Mouse (Mus musculus) liver, embryonic 16.5 days (tissue): ENCODE results near the gene Nanos2. TPM values are rescaled to one million over a fixed set of nuclear protein-coding genes. Genes with fewer than 3 reads are reported as not detected.

ENCODE experiments used
- ATAC-seq: fragments of 200-750 bp; cut with Nextera tagmentation; 2 replicates; pipeline ENCODE4 v1.8.0; 2017; ENCODE audit warnings: low read depth, mild to moderate bottlenecking, moderate number of reproducible peaks, moderate library complexity
- H3K27ac ChIP-seq: fragments of 300-500 bp; sonication (generic); 2 replicates; pipeline ENCODE4 v1.5.1; 2014; ENCODE audit warnings: mild to moderate bottlenecking, low read length
- H3K27me3 ChIP-seq: fragments of 300-500 bp; sonication (generic); 2 replicates; pipeline ENCODE4 v1.6.1; 2014; ENCODE audit warnings: low read depth, low read length, mixed read lengths; ENCODE audit not compliant: control insufficient read depth, insufficient read depth
- H3K36me3 ChIP-seq: fragments of 300-500 bp; sonication (generic); 2 replicates; pipeline ENCODE4 v1.6.1; 2014; ENCODE audit warnings: mild to moderate bottlenecking; ENCODE audit not compliant: control insufficient read depth, insufficient read depth
- H3K4me1 ChIP-seq: fragments of 300-500 bp; sonication (generic); 2 replicates; pipeline ENCODE4 v1.6.1; 2014; ENCODE audit warnings: low read depth, low read length, mixed read lengths; ENCODE audit not compliant: control insufficient read depth
- H3K4me2 ChIP-seq: fragments of 300-500 bp; sonication (generic); 2 replicates; pipeline ENCODE4 v1.6.1; 2014; ENCODE audit warnings: low read depth, low read length, mixed read lengths
- H3K4me3 ChIP-seq: fragments of 300-500 bp; sonication (generic); 2 replicates; pipeline ENCODE4 v1.5.1; 2014; ENCODE audit warnings: low read depth, mild to moderate bottlenecking, low read length
- H3K9ac ChIP-seq: fragments of 300-500 bp; sonication (generic); 2 replicates; pipeline ENCODE4 v1.6.1; 2014; ENCODE audit warnings: low read depth, low read length
- H3K9me3 ChIP-seq: fragments of 300-500 bp; sonication (generic); replicated peaks from 2 replicates; pipeline ENCODE4 v1.6.1; 2016; ENCODE audit warnings: low read length; ENCODE audit not compliant: control insufficient read depth
- WGBS: fragments of 180-500 bp; shearing (Covaris S2); extraction: QIAGEN DNeasy Blood & Tissue Kit; methylation state at CpG from one replicate; pipeline ENCODE4 v1.1.7; 2014; ENCODE audit not compliant: insufficient replicate concordance; 5-methylcytosine and 5-hydroxymethylcytosine counted together
- polyA plus RNA-seq: library from polyadenylated mRNA; unstranded; fragments of >200 nt; fragmentation: Nextera tagmentation; extraction: Ambion mirVana; gene quantifications from 2 replicates; pipeline ENCODE4 v1.2.1, GENCODE M21; 2015

Nanos2 gene
- polyA plus RNA-seq, 1 experiment from 2014 or later = not detected

GRCm38 (mm10) chr7:18958384-18958766 is 28.8 kb upstream of the Nanos2 start:
- peak overlapping the region; percentile 20; the same call in 1 of the 2 replicates for H3K9ac ChIP-seq
- ATAC-seq = no peak
- no peaks in the 10 kb centered on the region for H3K9me3 ChIP-seq
- H3K27ac ChIP-seq = no peak overlapping the region
- H3K4me3 ChIP-seq = peak overlapping the region; percentile 57
- no peaks in the 10 kb centered on the region for H3K36me3 ChIP-seq
- H3K4me1 ChIP-seq = no peaks in the 10 kb centered on the region; the same call in none of the 2 replicates
- peak overlapping the region; percentile 67 for H3K4me2 ChIP-seq
- under 1% methylated on average over 18 of the region's 21 CpGs for WGBS
- H3K27me3 ChIP-seq = peaks cover 72% of the 10 kb centered on the region

GRCm38 (mm10) chr7:18959446-18959845 is 27.8 kb upstream of the Nanos2 start:
- H3K9ac ChIP-seq = no peak overlapping the region
- WGBS = 16% methylated on average over 8 of the region's 8 CpGs

GRCm38 (mm10) chr7:18962171-18962792 is 24.9 kb upstream of the Nanos2 start:
- WGBS = 1% methylated on average over 17 of the region's 17 CpGs
- Histone ChIP-seq H3K4me1 (no peaks in the 10 kb centered on the region; the same call in none of the 2 replicates), H3K36me3 (no peaks in the 10 kb centered on the region), H3K27me3 (peaks cover 84% of the 10 kb centered on the region), H3K4me2 (peak overlapping the region; percentile 30; the same call in 1 of the 2 replicates), H3K4me3 (no peak overlapping the region), H3K9ac (no peak overlapping the region), H3K27ac (no peak overlapping the region), H3K9me3 (no peaks in the 10 kb centered on the region)
- no peak for ATAC-seq

More at GRCm38 (mm10) chr7:18959446-18959845, 27.8 kb upstream of the Nanos2 start:
- H3K27me3 ChIP-seq = peaks cover 83% of the 10 kb centered on the region
- no peaks in the 10 kb centered on the region for H3K9me3 ChIP-seq
- H3K4me1 ChIP-seq = no peaks in the 10 kb centered on the region; the same call in none of the 2 replicates
- ATAC-seq = peak; percentile 12; the same call in 1 of the 2 replicates
- H3K36me3 ChIP-seq = no peaks in the 10 kb centered on the region
- H3K4me2 ChIP-seq = no peak overlapping the region
- H3K27ac ChIP-seq = no peak overlapping the region
- no peak overlapping the region for H3K4me3 ChIP-seq

- no peak for ATAC-seq
Observed at GRCm38 (mm10) chr7:18962795-18963194, 24.4 kb upstream of the Nanos2 start.

GRCm38 (mm10) chr7:18963294-18963843 is 23.8 kb upstream of the Nanos2 start:
- ATAC-seq = no peak
- 2% methylated on average over 19 of the region's 19 CpGs for WGBS
- H3K27ac ChIP-seq = no peak overlapping the region
- H3K27me3 ChIP-seq = peaks cover 73% of the 10 kb centered on the region
- no peaks in the 10 kb centered on the region for H3K36me3 ChIP-seq
- no peak overlapping the region for H3K9ac ChIP-seq
- no peaks in the 10 kb centered on the region for H3K9me3 ChIP-seq
- H3K4me1 ChIP-seq = no peaks in the 10 kb centered on the region; the same call in 1 of the 2 replicates
- H3K4me3 ChIP-seq = no peak overlapping the region
- H3K4me2 ChIP-seq = no peak overlapping the region

More at GRCm38 (mm10) chr7:18962795-18963194, 24.4 kb upstream of the Nanos2 start:
- Histone ChIP-seq H3K36me3 (no peaks in the 10 kb centered on the region), H3K27me3 (peaks cover 79% of the 10 kb centered on the region), H3K4me3 (no peak overlapping the region), H3K4me1 (no peaks in the 10 kb centered on the region; the same call in 1 of the 2 replicates), H3K9ac (no peak overlapping the region), H3K27ac (no peak overlapping the region), H3K4me2 (peak overlapping the region; percentile 30; the same call in 1 of the 2 replicates), H3K9me3 (no peaks in the 10 kb centered on the region)
- under 1% methylated on average over 20 of the region's 20 CpGs for WGBS

- Histone ChIP-seq H3K4me2 (no peak overlapping the region), H3K4me3 (no peak overlapping the region), H3K27me3 (peaks cover 54% of the 10 kb centered on the region), H3K36me3 (no peaks in the 10 kb centered on the region), H3K27ac (no peak overlapping the region), H3K9ac (no peak overlapping the region), H3K9me3 (no peaks in the 10 kb centered on the region), H3K4me1 (no peaks in the 10 kb centered on the region; the same call in 1 of the 2 replicates)
- ATAC-seq = no peak
- WGBS = 57% methylated on average over 5 of the region's 5 CpGs
Observed at GRCm38 (mm10) chr7:18965312-18965711, 21.9 kb upstream of the Nanos2 start.

- no peak overlapping the region for H3K9ac ChIP-seq
- WGBS = 11% methylated on average over 8 of the region's 8 CpGs
- ATAC-seq = no peak
Observed at GRCm38 (mm10) chr7:18967603-18968002, 19.6 kb upstream of the Nanos2 start.

GRCm38 (mm10) chr7:18970956-18971355 is 16.2 kb upstream of the Nanos2 start:
- no peak for ATAC-seq
- H3K9ac ChIP-seq = no peak overlapping the region
- WGBS = 72% methylated on average over 3 of the region's 3 CpGs

More at GRCm38 (mm10) chr7:18967603-18968002, 19.6 kb upstream of the Nanos2 start:
- Histone ChIP-seq H3K27ac (no peak overlapping the region), H3K4me2 (no peak overlapping the region), H3K36me3 (no peaks in the 10 kb centered on the region), H3K9me3 (no peaks in the 10 kb centered on the region), H3K4me1 (no peaks in the 10 kb centered on the region; the same call in 1 of the 2 replicates), H3K4me3 (no peak overlapping the region), H3K27me3 (peaks cover 31% of the 10 kb centered on the region)

GRCm38 (mm10) chr7:18978381-18978780 is 8.8 kb upstream of the Nanos2 start:
- no peaks in the 10 kb centered on the region for H3K9me3 ChIP-seq
- no peaks in the 10 kb centered on the region for H3K4me1 ChIP-seq
- no peaks in the 10 kb centered on the region for H3K36me3 ChIP-seq
- ATAC-seq = no peak
- no peak overlapping the region for H3K27ac ChIP-seq
- no peak overlapping the region for H3K4me2 ChIP-seq
- WGBS = 77% methylated on average over 9 of the region's 9 CpGs
- no peak overlapping the region for H3K4me3 ChIP-seq
- no peaks in the 10 kb centered on the region for H3K27me3 ChIP-seq
- H3K9ac ChIP-seq = no peak overlapping the region

More at GRCm38 (mm10) chr7:18970956-18971355, 16.2 kb upstream of the Nanos2 start:
- Histone ChIP-seq H3K4me2 (no peak overlapping the region), H3K27ac (no peak overlapping the region), H3K4me3 (no peak overlapping the region), H3K4me1 (no peaks in the 10 kb centered on the region), H3K36me3 (no peaks in the 10 kb centered on the region), H3K9me3 (no peaks in the 10 kb centered on the region), H3K27me3 (peaks cover under 1% of the 10 kb centered on the region)
